In the genomic region with DNA sequence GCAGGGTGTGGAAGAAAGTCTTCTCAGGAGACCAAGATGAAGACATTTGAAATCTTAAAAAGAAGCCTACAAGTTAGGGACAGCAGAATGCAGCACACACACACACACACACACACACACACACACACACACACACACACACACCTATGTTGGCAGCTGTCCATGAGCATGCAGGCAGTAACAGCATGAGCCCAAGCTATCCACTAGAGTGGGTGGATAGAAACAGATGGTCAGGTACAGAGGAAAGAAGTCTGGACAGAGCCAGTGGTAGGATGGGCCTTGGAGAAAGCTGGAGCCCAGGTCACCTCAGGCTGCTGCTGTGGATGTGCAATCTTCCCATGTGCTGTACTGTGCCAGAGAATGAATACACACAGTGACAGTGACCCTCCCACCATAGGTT, we compare ENCODE assay signal across 21 mouse cellular contexts. TPM values are rescaled to one million over a fixed set of nuclear protein-coding genes. Genes with fewer than 3 reads are reported as not detected.
DNase-seq lines count a peak whose midpoint lies in the region; ATAC-seq lines count a peak whose summit lies in the region.
"Had no signal": no experiment of that assay in that cellular context is flagged by ENCODE, and none has a peak within 500 bp of the region (broad histone marks: within the 10 kb centered on the region; RNA-seq: fewer than 3 reads in every experiment).

No protein-coding gene starts in this region.

- intact Hi-C loops in gastrocnemius, postnatal 14 days (cut with DNase I; ENCODE audit: low total_unique reads) = no loop called here

- ATAC-seq in cerebellum, adult (ENCODE audit: insufficient number of reproducible peaks, low FRiP score, low TSS enrichment) = peak; percentile 51; the same call in 1 of the 2 replicates
- ATAC-seq: activated CD4-positive, CD25-positive, alpha-beta regulatory T cell, adult 4 months; CD4-positive, CD25-positive, alpha-beta regulatory T cell, adult 4 months; forebrain, embryonic 13.5 days; intestine, embryonic 15.5 days had no signal

- DNase-seq in cerebellum, adult 8-10 months = no peak
- peak; percentile 24 for DNase-seq in right cerebral cortex, postnatal 25 days
- DNase-seq in right cerebral cortex, adult 18-20 months = no peak
- peak; percentile 40 to 57 for DNase-seq in cerebellum, postnatal 10 days
- DNase-seq in telencephalon, adult 2 months (ENCODE audit: low read depth, low spot score) = peak; percentile 16
- DNase-seq in gastrocnemius, postnatal 14 days = no peak
- DNase-seq in layer of hippocampus, adult 8-10 months (ENCODE audit: low spot score in 2 of 2) = no peak
- DNase-seq: adrenal gland, adult 2 months; adrenal gland, postnatal 36 days; B cell, adult 2 months; gastrocnemius, adult 2 months; gastrocnemius, postnatal 36 days; heart, adult 11 months; heart, postnatal 14 days; kidney, adult 18-20 months had no signal

RNA-seq across cellular contexts. Expression of a gene that starts 36.1 kb away (rescaled TPM):
- total RNA-seq in gastrocnemius, postnatal 14 days (2021) = 10 to 100 TPM in 1 of 2 experiments, 1 to 10 TPM in 1; 9.5 to 11.1 TPM
- 10 to 100 TPM; 30.1 to 33.1 (median 32.0) TPM for total RNA-seq in layer of hippocampus, adult 8-10 months (2022)

RNA-seq across cellular contexts. Expression of a gene that starts 55.2 kb away (rescaled TPM):
- total RNA-seq in gastrocnemius, postnatal 14 days (2021) = 1 to 10 TPM; 2.4 to 2.5 TPM
- 1 to 10 TPM in 3 of 4 experiments, under 1 TPM in 1; 0.83 to 1.6 (median 1.2) TPM for total RNA-seq in layer of hippocampus, adult 8-10 months (2022)
- total RNA-seq: G1E had no signal

Comparison
In these comparisons a context has a peak if more than half of its experiments do, and no peak if none do; other contexts are left out.
1. DNase-seq: peak in right cerebral cortex, postnatal 25 days (single experiment), cerebellum, postnatal 10 days (2 of 2) and telencephalon, adult 2 months (single experiment); none in cerebellum, adult 8-10 months (single experiment), right cerebral cortex, adult 18-20 months (single experiment), gastrocnemius, postnatal 14 days (single experiment) and layer of hippocampus, adult 8-10 months (0 of 2).